Mouse (Mus musculus): ENCODE data around the gene Rev1. TPM values are rescaled to one million over a fixed set of nuclear protein-coding genes. Genes with fewer than 3 reads are reported as not detected.

Rev1 gene
- polyA plus RNA-seq (2017; shearing (Covaris generic)) = 8.3 TPM

GRCm38 (mm10) chr1:38129501-38130267 is at the start of gene Rev1:
Rev1 (minus strand) TSS chr1:38129801.

Other genes starting within 250 kb of the Rev1 start
- gene Mitd1, start 239.4 kb downstream of the Rev1 start, polyA plus RNA-seq (2017; shearing (Covaris generic)) = 111 TPM
- gene Mrpl30, start 239.3 kb downstream of the Rev1 start, polyA plus RNA-seq (2017; shearing (Covaris generic)) = 216 TPM
- not detected for gene Lyg2, start 213.3 kb downstream of the Rev1 start, polyA plus RNA-seq (2017; shearing (Covaris generic))
- gene Lyg1, start 172.0 kb downstream of the Rev1 start, polyA plus RNA-seq (2017; shearing (Covaris generic)) = not detected
- 109 TPM for gene Txndc9, start 131.9 kb downstream of the Rev1 start, polyA plus RNA-seq (2017; shearing (Covaris generic))
- gene Eif5b, start 131.8 kb downstream of the Rev1 start, polyA plus RNA-seq (2017; shearing (Covaris generic)) = 21.6 TPM

Data from CD4-positive, CD25-positive, alpha-beta regulatory T cell, adult 9 weeks (primary cell).